Mouse (Mus musculus) urinary bladder, postnatal 36 days (tissue): Measurements from ENCODE around the gene Dsn1.
A peak's percentile ranks its signal among the peaks of the same experiment; 100 is the strongest.

Experiments used
- DNase-seq, 2 experiments: peaks; one replicate each; pipeline ENCODE4 v3.0.0; 2022; ENCODE audit warnings: low spot score in 2 of 2, mixed read lengths in 1 of 2

Gene Dsn1

DNA sequence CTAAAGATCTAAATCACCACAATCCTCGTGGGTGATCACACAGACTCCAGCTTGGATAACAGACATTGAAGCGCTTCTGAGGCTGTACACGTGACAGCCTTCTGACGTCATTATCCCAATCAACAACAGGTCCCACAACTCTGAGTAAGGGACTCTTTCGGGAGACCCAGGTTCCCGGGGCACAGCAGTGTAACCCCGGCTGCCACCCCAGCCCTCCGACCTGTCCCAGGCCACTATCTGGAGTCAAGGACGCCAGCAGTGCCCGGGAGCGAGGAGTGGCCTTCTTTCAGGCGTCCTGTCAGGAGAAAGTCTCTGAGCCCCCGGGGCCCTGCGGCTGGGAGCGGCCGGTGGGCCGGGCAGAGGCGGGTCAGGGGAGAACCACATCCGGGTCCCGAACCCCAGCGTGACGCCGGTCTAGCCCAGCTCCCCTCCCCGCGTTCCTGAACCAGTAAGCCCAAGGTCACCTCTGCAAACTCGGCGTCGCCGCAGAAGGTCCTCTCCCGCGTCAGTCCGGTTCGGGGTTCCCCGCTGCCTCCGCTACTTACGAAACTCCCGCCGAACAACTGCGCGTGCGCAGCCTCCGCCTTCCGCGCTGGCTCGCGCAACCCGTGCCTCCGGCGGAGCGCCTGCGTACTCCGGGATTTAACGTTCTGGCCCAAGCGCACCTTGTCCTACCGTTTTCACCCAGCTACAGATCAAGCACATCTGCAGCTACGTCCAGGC, at the start of gene Dsn1:
Dsn1 (minus strand) TSS at position 644 of the 723 bp plus-strand sequence.
- peak; percentile 78 to 87 for DNase-seq

- no peak for DNase-seq
Measured at GRCm38 (mm10) chr2:157055721-157056120, 48.8 kb upstream of the Dsn1 start.

GRCm38 (mm10) chr2:157054816-157055215, 47.9 kb upstream of the Dsn1 start:
- DNase-seq, result no peak

- DNase-seq, result no peak
Measured at GRCm38 (mm10) chr2:157054297-157054696, 47.3 kb upstream of the Dsn1 start.

DNA sequence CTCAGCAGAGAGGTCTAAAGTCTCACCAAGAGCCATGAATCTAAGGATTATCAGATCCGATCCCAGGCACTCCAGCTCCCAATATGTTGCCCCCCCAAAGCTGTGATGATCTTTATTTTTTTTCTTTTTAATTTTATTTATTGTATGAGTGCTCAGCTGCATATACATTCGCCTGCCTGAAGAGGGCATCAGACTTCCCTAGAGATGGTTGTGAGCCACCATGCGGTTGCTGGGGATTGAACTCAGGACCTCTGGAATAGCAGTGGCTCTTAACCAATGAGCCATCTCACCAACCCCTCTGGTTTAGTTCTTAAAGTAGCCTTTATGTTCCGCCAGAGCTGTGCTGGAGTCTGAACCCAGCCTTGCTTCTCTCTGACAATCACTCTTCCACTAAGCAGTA, 46.8 kb upstream of the Dsn1 start:
- DNase-seq, result no peak

DNA sequence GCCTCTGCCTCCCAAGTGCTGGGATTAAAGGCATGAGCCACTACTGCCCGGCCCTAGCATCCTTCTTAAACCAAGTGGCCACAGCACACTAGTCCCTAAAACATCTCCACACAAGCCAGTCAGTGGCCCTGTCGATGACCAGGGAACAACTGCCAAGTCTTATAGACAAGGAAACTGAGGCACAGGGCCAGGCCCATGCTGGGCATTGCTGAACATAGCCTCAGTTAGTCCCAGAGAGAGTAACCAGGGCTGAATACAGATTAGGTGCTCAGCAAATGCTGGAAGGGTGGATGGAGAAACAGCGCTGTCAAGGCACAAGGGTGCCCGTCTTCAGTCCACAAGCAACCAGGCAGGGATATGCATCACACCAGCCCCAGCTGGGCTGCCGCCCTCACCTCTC, 46.2 kb upstream of the Dsn1 start:
- DNase-seq, result no peak

- DNase-seq, result no peak
Measured at GRCm38 (mm10) chr2:157052448-157052847, 45.5 kb upstream of the Dsn1 start.

- no peak for DNase-seq
Measured at GRCm38 (mm10) chr2:157049831-157050243, 42.9 kb upstream of the Dsn1 start.

- DNase-seq, result no peak
Measured at GRCm38 (mm10) chr2:157048395-157049181, 41.6 kb upstream of the Dsn1 start.

GRCm38 (mm10) chr2:157046956-157047355, 40.0 kb upstream of the Dsn1 start:
- no peak for DNase-seq

DNA sequence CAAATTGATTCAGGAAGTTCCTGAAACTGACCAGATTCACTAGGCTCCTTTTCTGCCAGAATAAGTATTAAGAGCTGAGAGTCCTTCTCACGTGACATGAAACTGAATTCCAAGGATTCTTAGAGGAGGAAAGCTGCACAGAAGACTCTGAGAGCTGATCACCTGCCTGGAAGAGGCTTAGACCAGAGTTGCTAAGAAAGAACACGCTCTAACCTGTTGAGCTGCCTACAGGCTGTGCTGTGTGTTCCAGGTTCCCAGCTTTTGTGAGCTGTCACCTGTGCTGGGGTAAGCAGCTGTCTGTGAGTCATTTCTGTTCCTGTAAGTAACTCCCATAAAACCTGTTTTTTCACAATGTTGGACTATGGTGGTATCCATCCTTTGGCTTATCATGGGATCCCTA, 39.0 kb upstream of the Dsn1 start:
- DNase-seq, result no peak

- DNase-seq, result no peak
Measured at GRCm38 (mm10) chr2:157043987-157044386, 37.0 kb upstream of the Dsn1 start.

- no peak for DNase-seq
Measured at GRCm38 (mm10) chr2:157043556-157043955, 36.6 kb upstream of the Dsn1 start.

GRCm38 (mm10) chr2:157041421-157041820, 34.5 kb upstream of the Dsn1 start:
- no peak for DNase-seq

DNA sequence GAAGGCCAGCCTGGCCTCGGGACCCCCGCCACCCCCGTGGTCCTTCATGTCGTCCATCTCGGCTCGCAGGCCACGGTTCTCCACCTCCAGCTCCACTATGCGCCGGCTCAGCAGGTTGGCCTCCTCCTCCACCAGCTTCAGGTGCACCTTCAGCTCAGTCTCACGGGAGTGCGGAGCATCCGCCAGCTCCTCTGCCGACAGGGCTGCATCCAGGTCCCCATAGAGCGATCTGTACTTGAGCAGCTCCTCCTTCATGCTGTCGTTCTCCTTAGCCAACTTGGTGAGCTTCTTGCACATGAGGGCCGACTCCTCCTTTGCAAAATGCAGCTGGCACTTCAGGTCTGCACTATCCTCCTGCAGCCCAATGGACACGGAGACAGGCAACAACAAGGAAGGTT, 33.7 kb upstream of the Dsn1 start:
- DNase-seq, result no peak

DNA sequence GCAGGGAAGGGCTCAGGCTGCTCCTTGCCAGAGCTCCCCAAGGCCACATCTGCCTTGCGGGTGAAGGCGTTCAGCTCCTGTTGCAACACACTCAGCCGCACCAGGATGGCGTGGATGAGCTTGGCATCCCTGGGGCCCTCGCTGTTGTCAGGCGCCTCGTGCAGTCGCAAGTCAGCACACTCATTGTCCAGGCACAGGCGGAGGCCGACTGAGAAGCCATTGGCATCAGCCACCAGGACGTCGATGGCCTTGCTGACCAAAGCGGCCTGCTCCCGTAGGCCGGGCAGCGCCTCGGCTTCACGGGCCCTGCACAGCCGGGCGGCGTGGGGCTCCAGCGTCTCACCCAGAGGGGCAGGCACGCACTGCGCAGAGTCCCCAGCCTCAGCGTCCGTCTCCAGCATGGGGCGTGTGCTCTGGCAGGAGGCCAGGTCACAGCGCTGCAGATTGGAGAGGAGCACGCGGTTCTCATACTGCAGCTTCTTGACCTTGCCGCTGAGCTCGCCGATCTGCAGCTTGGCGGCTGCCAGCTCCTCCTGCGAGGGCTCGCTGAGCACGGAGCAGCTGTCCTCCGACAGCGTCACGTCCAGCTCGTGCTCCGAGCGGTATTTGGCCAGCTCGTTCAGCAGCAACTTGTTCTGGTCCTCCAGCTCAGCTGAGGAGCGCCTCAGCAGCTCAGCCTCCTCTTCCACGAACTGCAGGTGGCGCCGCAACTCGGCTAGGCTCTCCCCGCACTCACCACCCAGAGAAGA, 33.1 kb upstream of the Dsn1 start:
- DNase-seq, result no peak

DNA sequence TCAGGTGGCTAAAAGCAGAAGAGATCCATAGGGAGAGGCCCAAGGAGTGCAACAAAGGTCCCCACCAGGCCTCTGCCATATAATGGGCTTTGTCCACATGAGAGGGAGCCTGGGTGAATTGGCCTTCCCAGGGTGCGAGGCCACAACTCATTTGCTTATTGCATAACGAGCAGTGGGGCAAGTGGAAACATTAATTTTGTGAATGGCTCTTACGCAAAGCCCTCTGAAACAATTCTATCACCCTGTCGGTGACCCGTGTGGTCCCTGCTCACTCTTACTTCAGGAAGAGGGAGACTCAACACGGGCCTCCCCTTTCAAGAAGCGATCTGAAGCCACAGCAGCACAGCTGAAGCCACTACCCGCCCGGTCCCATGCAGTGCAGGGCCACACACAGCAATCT, 30.3 kb upstream of the Dsn1 start:
- no peak for DNase-seq

DNA sequence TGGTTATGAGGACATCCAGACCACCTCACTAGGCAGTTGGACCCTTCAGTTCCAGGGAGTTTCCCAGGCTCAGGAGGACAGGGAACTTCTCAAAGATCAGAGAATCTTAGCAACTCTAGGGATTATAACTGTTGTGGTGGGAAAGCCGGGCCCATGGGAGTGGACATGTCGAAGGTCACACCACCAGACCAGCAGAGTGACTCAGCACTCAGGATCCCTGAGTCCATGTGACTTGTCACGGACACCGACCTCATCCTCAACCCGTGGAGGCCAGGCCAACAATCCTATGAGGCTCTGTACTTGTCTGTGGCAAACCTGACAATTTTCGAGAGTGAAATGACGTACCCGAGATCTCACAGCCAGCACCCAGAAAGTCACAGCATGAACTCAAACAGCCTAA, 29.4 kb upstream of the Dsn1 start:
- DNase-seq, result no peak

GRCm38 (mm10) chr2:157035371-157035770, 28.4 kb upstream of the Dsn1 start:
- DNase-seq, result no peak

GRCm38 (mm10) chr2:157030804-157031203, 23.9 kb upstream of the Dsn1 start:
- peak; percentile 69 to 82 for DNase-seq

DNA sequence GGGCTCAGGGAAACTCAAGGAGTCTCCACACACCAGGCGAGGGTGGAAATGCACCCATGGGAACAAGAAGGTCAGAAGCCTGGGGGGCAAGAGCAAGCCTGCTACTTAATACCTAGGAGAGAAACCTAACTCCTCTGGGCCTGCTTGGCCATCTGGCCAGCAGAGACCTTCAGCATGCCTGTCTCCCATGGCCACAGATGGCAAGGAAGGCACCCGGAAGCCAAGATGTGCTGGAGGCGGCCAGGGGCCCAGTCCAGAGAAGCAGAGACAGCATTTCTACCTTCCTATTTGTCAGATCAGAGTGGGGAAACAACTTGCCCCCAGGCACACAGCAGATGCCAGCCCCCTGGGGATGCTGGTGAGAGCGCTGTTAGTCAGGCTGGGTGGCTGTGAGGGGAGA, 21.3 kb upstream of the Dsn1 start:
- no peak for DNase-seq
